Mouse (Mus musculus) midbrain, postnatal 0 days (tissue): ENCODE data around the gene Htra3. TPM values are rescaled to one million over a fixed set of nuclear protein-coding genes. Genes with fewer than 3 reads are reported as not detected.
A peak's percentile ranks its signal among the peaks of the same experiment; 100 is the strongest.

Experiments
- ATAC-seq: fragments of 200-750 bp; cut with Nextera tagmentation; 2 replicates; pipeline ENCODE4 v1.8.0; 2017; ENCODE audit warnings: moderate number of reproducible peaks, mild to moderate bottlenecking, moderate TSS enrichment, moderate library complexity; ENCODE audit not compliant: low FRiP score
- DNase-seq: peaks from one replicate; pipeline ENCODE4 v3.0.0-alpha.2; 2015; ENCODE audit warnings: low spot score
- H3K27ac ChIP-seq: fragments of 300-500 bp; sonication (generic); 2 replicates; pipeline ENCODE4 v1.5.1; 2014; ENCODE audit warnings: low read depth, mild to moderate bottlenecking, low read length, mixed read lengths
- H3K27me3 ChIP-seq: fragments of 300-500 bp; sonication (generic); 2 replicates; pipeline ENCODE4 v1.6.1; 2014; ENCODE audit warnings: low read length, control low read depth, mixed read lengths; ENCODE audit not compliant: insufficient read depth
- H3K36me3 ChIP-seq: fragments of 300-500 bp; sonication (generic); 2 replicates; pipeline ENCODE4 v1.6.1; 2014; ENCODE audit warnings: low read length, control low read depth, mixed read lengths; ENCODE audit not compliant: insufficient read depth
- H3K4me1 ChIP-seq: fragments of 300-500 bp; sonication (generic); 2 replicates; pipeline ENCODE4 v1.6.1; 2014; ENCODE audit warnings: mild to moderate bottlenecking, control low read depth, antibody characterized with exemption, low read length, mixed read lengths; ENCODE audit not compliant: insufficient read depth
- H3K4me2 ChIP-seq: fragments of 300-500 bp; sonication (generic); 2 replicates; pipeline ENCODE4 v1.6.1; 2014; ENCODE audit warnings: low read depth, mild to moderate bottlenecking, low read length, mixed read lengths; ENCODE audit not compliant: poor library complexity, severe bottlenecking
- H3K4me3 ChIP-seq: fragments of 300-500 bp; sonication (generic); 2 replicates; pipeline ENCODE4 v1.5.1; 2014; ENCODE audit warnings: low read depth, mild to moderate bottlenecking, low read length, moderate library complexity
- H3K9ac ChIP-seq: fragments of 300-500 bp; sonication (generic); replicated peaks from 2 replicates; pipeline ENCODE4 v1.6.1; 2014; ENCODE audit warnings: mild to moderate bottlenecking, low read length, moderate library complexity, mixed read lengths; ENCODE audit not compliant: poor library complexity, severe bottlenecking
- H3K9me3 ChIP-seq: fragments of 300-500 bp; sonication (generic); 2 replicates; pipeline ENCODE4 v1.6.1; 2016; ENCODE audit warnings: low read length, control low read depth
- CTCF ChIP-seq: IDR thresholded peaks from 2 replicates; pipeline ENCODE4 v1.5.1; 2016; ENCODE audit warnings: antibody characterized with exemption, mild to moderate bottlenecking
- WGBS: fragments of 180-500 bp; shearing (Covaris S2); extraction: QIAGEN DNeasy Blood & Tissue Kit; methylation state at CpG from one replicate; pipeline ENCODE4 v1.1.7; 2014; 5-methylcytosine and 5-hydroxymethylcytosine counted together
- polyA plus RNA-seq: library from polyadenylated mRNA; unstranded; fragments of >200 nt; fragmentation: Nextera tagmentation; extraction: Ambion mirVana; gene quantifications from 2 replicates; pipeline ENCODE4 v1.2.1, GENCODE M21; 2015
- total RNA-seq: library from RNA; depleted of rRNA; stranded (reverse); fragments of >200 nt; gene quantifications from 2 replicates; pipeline ENCODE4 v1.2.3, GENCODE M21; 2014

Gene Htra3
- total and polyA plus RNA-seq, 2 experiments from 2014 or later, result 19.9 to 20.9 TPM

DNA sequence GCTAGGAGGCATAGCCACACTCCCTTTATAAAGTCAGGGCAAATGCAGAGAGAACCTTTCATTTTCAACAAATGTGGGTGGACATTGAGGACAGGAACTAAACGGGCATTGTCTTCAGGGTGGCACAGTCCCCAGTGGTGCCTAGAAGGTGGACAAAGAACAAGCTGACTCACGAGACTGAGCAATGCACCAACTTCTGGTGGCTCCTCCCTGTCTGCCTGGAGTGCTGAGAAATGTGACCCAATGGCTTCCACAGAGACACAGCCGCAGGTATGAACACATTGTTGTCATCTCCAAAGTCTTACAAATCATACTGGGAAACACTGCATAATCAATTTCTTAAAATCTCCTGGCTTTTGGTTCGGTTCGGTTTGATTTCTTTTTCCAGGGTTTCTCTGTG, 37.9 kb upstream of the Htra3 start:
- Histone ChIP-seq H3K4me2 (no peak overlapping the region), H3K27me3 (no peaks in the 10 kb centered on the region), H3K27ac (no peak overlapping the region), H3K4me3 (no peak overlapping the region), H3K9me3 (no peaks in the 10 kb centered on the region), H3K4me1 (no peaks in the 10 kb centered on the region), H3K9ac (no peak overlapping the region), H3K36me3 (no peaks in the 10 kb centered on the region)
- 84% methylated on average over 5 of the region's 5 CpGs for WGBS
- ATAC-seq (no peak), DNase-seq (no peak)
- no peak for TF ChIP-seq CTCF

DNA sequence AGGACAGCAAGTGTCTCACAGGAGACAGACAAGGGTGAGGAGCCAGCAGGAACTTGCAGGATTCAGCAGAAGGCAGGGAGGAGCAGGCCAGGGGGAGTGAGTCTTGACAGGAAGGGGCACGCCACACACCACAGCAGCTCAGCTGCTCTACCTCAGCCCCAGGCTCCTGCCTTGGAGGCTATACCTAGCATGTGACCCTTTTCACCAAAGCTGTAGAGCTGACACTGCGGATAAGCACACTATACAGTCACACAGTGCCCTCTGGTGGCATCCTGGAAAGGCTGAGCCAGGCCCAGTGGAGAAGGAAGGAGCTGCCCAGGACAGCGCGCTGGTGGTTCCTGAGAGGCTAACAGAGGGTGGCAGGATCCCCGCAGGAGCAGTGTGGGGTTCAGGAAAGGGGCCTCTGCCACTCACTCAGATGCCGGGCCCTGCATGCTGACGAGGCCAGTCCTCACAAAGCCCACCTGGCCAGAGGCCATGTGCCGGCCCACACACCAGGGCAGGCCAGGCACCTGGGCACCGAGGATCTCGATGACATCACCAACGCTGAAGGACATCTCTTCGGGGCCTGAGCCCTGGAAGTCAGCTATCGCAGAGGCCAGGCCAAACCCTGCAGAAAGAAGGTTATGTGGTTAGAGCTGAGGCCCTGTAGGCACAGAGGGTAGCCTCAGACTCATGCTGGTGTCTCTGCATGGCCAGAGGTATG, 34.2 kb upstream of the Htra3 start:
- H3K27ac ChIP-seq, result no peak overlapping the region
- no peaks in the 10 kb centered on the region for H3K36me3 ChIP-seq
- H3K4me2 ChIP-seq, result no peak overlapping the region
- H3K4me3 ChIP-seq, result no peak overlapping the region
- peak; percentile 92 for DNase-seq
- H3K27me3 ChIP-seq, result no peaks in the 10 kb centered on the region
- no peak overlapping the region for H3K9ac ChIP-seq
- ATAC-seq, result peak; percentile 88
- WGBS, result 51% methylated on average over 13 of the region's 13 CpGs
- no peaks in the 10 kb centered on the region for H3K4me1 ChIP-seq
- H3K9me3 ChIP-seq, result no peaks in the 10 kb centered on the region
- TF ChIP-seq CTCF, result peak; percentile 98

DNA sequence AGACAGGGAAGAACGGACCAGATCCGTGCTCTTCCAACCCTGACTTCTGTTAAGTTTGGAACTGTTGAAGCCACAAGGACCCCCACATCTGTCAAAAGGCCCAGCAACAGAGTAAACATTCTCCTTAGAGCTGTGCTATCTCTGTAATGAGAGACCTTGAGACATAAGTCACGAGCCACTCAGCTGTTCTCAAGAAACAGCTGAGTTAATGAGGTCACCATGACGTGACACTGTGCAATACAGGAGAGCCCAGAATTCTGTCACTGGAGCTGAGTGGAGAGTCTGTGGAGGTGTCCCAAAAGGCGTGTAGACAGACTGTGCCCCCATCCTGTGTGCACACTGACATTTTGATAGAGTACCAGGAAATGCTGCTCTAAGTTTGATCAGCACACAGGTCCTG, 32.9 kb upstream of the Htra3 start:
- H3K27me3 ChIP-seq, result no peaks in the 10 kb centered on the region
- no peak for ATAC-seq

DNA sequence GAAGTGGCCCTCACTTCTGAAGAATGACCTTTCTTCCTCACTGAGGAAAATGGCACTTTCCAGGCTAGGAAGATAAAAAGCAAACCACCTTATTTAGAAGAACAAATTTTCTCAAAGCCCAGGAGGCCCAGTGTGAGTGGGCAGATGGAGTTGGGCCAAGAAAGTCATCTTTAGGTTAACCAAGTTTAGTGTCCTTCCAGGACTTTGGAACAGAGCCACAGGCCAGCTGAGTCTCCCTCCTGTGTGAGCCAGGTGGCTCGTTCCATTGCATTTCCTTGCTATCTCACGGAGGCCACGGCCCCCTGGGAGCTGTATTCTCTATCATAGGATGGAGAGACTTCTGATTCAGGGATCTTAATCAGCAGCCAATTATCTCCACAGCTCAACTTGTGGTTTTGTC, 31.3 kb upstream of the Htra3 start:
- Histone ChIP-seq H3K9ac (no peak overlapping the region), H3K4me1 (no peaks in the 10 kb centered on the region), H3K4me3 (no peak overlapping the region), H3K27me3 (no peaks in the 10 kb centered on the region), H3K9me3 (no peaks in the 10 kb centered on the region), H3K36me3 (no peaks in the 10 kb centered on the region), H3K4me2 (no peak overlapping the region), H3K27ac (no peak overlapping the region)
- WGBS, result 74% methylated on average over 3 of the region's 3 CpGs
- no peak for ATAC-seq
- no peak for DNase-seq
- TF ChIP-seq CTCF, result no peak

More for the DNA sequence above, 32.9 kb upstream of the Htra3 start:
- DNase-seq, result no peak
- H3K4me3 ChIP-seq, result no peak overlapping the region
- TF ChIP-seq CTCF, result no peak
- no peak overlapping the region for H3K9ac ChIP-seq
- H3K4me2 ChIP-seq, result no peak overlapping the region
- H3K9me3 ChIP-seq, result no peaks in the 10 kb centered on the region
- H3K36me3 ChIP-seq, result no peaks in the 10 kb centered on the region
- H3K27ac ChIP-seq, result no peak overlapping the region
- no peaks in the 10 kb centered on the region for H3K4me1 ChIP-seq
- 77% methylated on average over 5 of the region's 5 CpGs for WGBS

DNA sequence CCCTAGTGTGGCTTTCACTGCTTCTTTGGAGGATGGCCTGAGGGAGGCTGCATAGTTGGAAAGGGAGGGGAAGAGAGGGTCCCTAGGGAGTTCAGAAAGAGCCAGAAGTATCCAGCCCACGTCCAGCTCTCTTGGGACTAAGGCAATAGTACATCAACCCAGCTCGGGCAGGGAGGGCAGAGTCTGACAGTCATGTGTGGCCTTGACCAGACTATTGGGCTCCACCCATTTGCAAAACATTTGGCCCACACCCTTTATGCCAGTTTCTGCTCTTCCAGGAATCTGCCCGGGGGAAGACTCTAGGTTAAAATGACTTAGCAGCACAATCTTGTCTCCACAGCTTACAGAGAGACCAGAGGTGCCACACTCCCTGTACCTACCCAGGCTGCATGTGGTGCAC, 30.9 kb upstream of the Htra3 start:
- DNase-seq, result no peak
- no peaks in the 10 kb centered on the region for H3K4me1 ChIP-seq
- 68% methylated on average over 3 of the region's 3 CpGs for WGBS
- H3K27me3 ChIP-seq, result no peaks in the 10 kb centered on the region
- no peaks in the 10 kb centered on the region for H3K36me3 ChIP-seq
- no peak overlapping the region for H3K27ac ChIP-seq
- no peak for ATAC-seq
- no peak overlapping the region for H3K9ac ChIP-seq
- no peaks in the 10 kb centered on the region for H3K9me3 ChIP-seq
- no peak overlapping the region for H3K4me3 ChIP-seq
- no peak for TF ChIP-seq CTCF
- H3K4me2 ChIP-seq, result no peak overlapping the region

DNA sequence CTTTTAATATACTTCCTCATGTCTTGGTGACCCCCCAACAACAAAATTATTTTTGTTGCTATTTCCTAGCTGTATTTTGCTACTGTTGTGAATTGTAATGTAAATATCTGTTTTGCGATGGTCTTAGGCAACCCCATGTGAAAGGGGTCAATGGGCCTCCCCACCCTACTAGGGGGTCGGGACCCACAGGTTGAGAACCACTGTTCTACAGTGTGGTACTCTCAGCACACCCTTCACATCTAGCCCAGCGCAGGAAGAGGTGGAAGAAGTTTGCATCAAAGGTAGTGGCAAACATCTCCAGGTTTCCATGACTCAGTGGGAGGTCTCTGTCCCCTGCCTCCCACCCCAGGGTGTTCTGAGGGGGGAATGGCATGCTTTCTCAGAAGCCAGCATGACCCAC, 25.8 kb upstream of the Htra3 start:
- Histone ChIP-seq H3K36me3 (no peaks in the 10 kb centered on the region), H3K9me3 (no peaks in the 10 kb centered on the region), H3K4me2 (no peak overlapping the region), H3K27ac (no peak overlapping the region), H3K4me3 (no peak overlapping the region), H3K9ac (no peak overlapping the region), H3K4me1 (no peaks in the 10 kb centered on the region), H3K27me3 (no peaks in the 10 kb centered on the region)
- ATAC-seq (no peak), DNase-seq (no peak)
- TF ChIP-seq CTCF, result no peak
- 87% methylated on average over 3 of the region's 3 CpGs for WGBS
